Mouse (Mus musculus): ENCODE measurements at regions not wholly inside any gene's neighbourhood (a gene's known extent, or its start where the extent isn't known, plus 50 kb on each side); places are given as distances from the start of the nearest gene placed in this dataset.

GRCm38 (mm10) chr10:72132407-72132806 lies 522.2 kb upstream of the Zwint start:
- TF ChIP-seq CTCF (IDR thresholded peaks at IDR 0.05; ENCODE audit: extremely low read depth, insufficient read depth, low read length) (no peak), POLR2A (IDR thresholded peaks at IDR 0.05; ENCODE audit: extremely low read depth, insufficient read depth, low read length) (no peak)

Data from cortical plate, adult 2 months (tissue).